Mouse (Mus musculus): Measurements from ENCODE around the gene Fam216a. TPM values are rescaled to one million over a fixed set of nuclear protein-coding genes. Genes with fewer than 3 reads are reported as not detected.
A peak's percentile ranks its signal among the peaks of the same experiment; 100 is the strongest.

Gene Fam216a
- polyA plus RNA-seq, 1 experiment from 2014 or later: 9.8 TPM

DNA sequence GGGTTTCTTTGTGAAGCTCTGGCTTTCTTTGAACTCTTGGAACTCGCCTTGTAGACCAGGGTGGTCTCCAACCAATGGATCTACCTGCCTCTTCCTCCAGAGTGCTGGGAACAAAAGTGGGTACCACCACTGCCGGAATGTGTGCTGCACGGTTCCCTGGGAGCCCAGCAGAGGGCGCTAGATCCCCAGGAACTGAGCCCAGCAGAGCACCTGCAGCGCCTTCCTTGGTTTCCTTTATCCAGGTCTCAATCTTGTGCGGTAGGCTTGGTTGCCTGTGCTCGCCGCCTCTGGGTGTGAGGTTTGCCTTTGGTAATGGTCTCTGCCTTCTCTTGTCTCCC is 29.1 kb upstream of the Fam216a start:
- Histone ChIP-seq H3K4me2 (ENCODE audit: low read depth, low read length) (no peak overlapping the region), H3K27ac (ENCODE audit: low read depth) (no peak overlapping the region), H3K4me3 (ENCODE audit: low read depth, low read length) (no peak overlapping the region), H3K9ac (replicated peaks) (no peak overlapping the region), H3K4me1 (ENCODE audit: insufficient read depth) (peaks cover 9% of the 10 kb centered on the region), H3K27me3 (ENCODE audit: insufficient read depth, low read length) (no peaks in the 10 kb centered on the region), H3K36me3 (replicated peaks; ENCODE audit: insufficient read depth, low read length) (peaks cover 82% of the 10 kb centered on the region), H3K9me3 (ENCODE audit: low read length) (no peaks in the 10 kb centered on the region)
- ATAC-seq (peak; percentile 33; the same call in 1 of the 2 replicates), DNase-seq (peak; percentile 79)
- WGBS (ENCODE audit: insufficient replicate concordance): 40% methylated on average over 8 of the region's 8 CpGs
- TF ChIP-seq CTCF (IDR thresholded peaks at IDR 0.05; ENCODE audit: low read depth): peak; percentile 96
- TF ChIP-seq EP300 (IDR thresholded peaks at IDR 0.05; ENCODE audit: low read depth): no peak

DNA sequence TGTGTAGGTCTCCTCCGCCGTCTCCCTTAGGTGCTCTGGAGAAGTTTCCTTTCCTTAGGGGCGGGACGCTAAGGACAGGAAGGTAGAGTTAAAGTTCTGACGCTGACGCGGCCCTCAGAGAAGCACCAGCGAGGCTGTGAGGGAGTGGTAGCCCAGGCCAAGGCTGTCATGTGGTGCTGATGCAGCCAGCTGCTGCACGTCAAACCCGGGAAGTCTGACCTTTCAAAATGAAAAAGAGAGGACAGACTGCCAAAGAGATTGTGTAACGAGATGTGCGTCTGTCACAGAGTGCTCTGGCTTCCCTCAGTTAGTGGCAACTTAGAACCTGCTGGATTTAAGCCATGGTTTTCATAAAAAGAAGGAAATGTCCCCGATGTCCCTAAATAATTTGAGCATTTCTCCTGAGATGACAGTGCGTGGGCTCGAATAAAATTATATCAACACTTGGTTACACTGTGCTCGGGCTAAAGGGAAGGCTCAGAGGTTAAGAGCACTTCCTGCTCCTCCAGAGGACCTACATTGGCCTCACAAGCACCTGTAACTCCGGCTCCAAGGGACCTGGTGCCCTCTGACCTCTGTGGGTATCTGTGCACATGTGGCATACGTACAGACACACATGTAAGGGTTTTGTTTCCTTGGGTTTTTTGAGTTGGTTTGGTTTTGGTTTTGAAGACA is 28.6 kb upstream of the Fam216a start:
- DNase-seq: no peak
- Histone ChIP-seq H3K9me3 (ENCODE audit: low read length) (no peaks in the 10 kb centered on the region), H3K27ac (ENCODE audit: low read depth) (peak overlapping the region; percentile 1; the same call in 1 of the 2 replicates), H3K9ac (replicated peaks) (no peak overlapping the region), H3K4me2 (ENCODE audit: low read depth, low read length) (no peak overlapping the region), H3K4me3 (ENCODE audit: low read depth, low read length) (no peak overlapping the region), H3K4me1 (ENCODE audit: insufficient read depth) (peaks cover 9% of the 10 kb centered on the region), H3K36me3 (replicated peaks; ENCODE audit: insufficient read depth, low read length) (peaks cover 78% of the 10 kb centered on the region), H3K27me3 (ENCODE audit: insufficient read depth, low read length) (no peaks in the 10 kb centered on the region)
- TF ChIP-seq EP300 (IDR thresholded peaks at IDR 0.05; ENCODE audit: low read depth) (no peak), CTCF (IDR thresholded peaks at IDR 0.05; ENCODE audit: low read depth) (no peak)
- ATAC-seq: peak; percentile 16; the same call in 1 of the 2 replicates
- WGBS (ENCODE audit: insufficient replicate concordance): 70% methylated on average over 18 of the region's 18 CpGs

DNA sequence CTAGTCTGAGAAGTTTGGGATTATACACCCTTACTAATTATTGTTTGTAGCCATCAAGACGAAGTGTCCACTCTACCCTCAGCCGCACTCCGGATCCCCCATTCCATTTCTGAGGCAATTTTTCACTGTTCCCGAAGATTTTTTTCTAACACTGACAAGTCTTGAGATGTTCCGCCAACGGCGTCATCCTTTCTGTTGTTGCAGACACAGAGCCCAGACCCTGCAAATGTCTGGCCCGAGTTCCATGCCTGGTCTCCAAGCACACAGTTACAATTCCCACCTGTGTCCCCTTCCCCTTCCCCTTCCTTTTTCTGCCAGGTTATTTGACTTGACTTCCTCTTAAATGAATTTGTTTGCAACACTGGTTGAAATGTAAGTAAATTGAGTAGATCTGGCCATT is 27.7 kb upstream of the Fam216a start:
- Histone ChIP-seq H3K4me3 (ENCODE audit: low read depth, low read length) (no peak overlapping the region), H3K36me3 (replicated peaks; ENCODE audit: insufficient read depth, low read length) (peaks cover 69% of the 10 kb centered on the region), H3K4me2 (ENCODE audit: low read depth, low read length) (no peak overlapping the region), H3K27ac (ENCODE audit: low read depth) (no peak overlapping the region), H3K9me3 (ENCODE audit: low read length) (no peaks in the 10 kb centered on the region), H3K27me3 (ENCODE audit: insufficient read depth, low read length) (no peaks in the 10 kb centered on the region), H3K9ac (replicated peaks) (no peak overlapping the region), H3K4me1 (ENCODE audit: insufficient read depth) (peaks cover 9% of the 10 kb centered on the region)
- ATAC-seq: no peak
- DNase-seq: no peak
- 86% methylated on average over 8 of the region's 8 CpGs for WGBS (ENCODE audit: insufficient replicate concordance)
- TF ChIP-seq CTCF (IDR thresholded peaks at IDR 0.05; ENCODE audit: low read depth) (no peak), EP300 (IDR thresholded peaks at IDR 0.05; ENCODE audit: low read depth) (no peak)

DNA sequence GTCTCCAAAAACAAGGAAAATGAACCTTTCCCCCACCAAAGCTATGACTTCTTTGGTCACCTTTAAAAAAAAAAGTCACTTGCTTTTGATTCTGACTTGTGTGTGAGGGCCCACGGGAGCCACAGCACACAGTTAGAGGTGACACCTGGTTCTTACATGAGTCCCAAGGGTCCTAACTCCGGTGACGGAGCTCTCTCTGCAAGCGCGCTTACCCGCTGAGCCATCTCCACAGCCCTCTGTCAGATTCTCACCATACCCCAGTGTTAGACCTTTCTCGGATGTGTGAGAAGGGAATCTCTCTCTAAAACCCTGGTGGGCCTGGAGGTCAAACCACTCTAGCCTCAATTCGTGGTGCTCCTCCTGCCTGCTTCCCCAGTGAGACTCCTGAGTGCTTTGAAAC is 25.3 kb upstream of the Fam216a start:
- TF ChIP-seq CTCF (IDR thresholded peaks at IDR 0.05; ENCODE audit: low read depth) (no peak), EP300 (IDR thresholded peaks at IDR 0.05; ENCODE audit: low read depth) (no peak)
- DNase-seq (no peak), ATAC-seq (no peak)
- peaks cover 18% of the 10 kb centered on the region for H3K4me1 ChIP-seq (ENCODE audit: insufficient read depth)
- WGBS (ENCODE audit: insufficient replicate concordance): 76% methylated on average over 8 of the region's 8 CpGs
- no peaks in the 10 kb centered on the region for H3K9me3 ChIP-seq (ENCODE audit: low read length)
- H3K36me3 ChIP-seq (replicated peaks; ENCODE audit: insufficient read depth, low read length): peaks cover 51% of the 10 kb centered on the region
- H3K9ac ChIP-seq (replicated peaks): 0 out of 2 replicates have a peak overlapping the region, but pooled peaks have one; percentile 30
- H3K27ac ChIP-seq (ENCODE audit: low read depth): peak overlapping the region; percentile 64; the same call in 1 of the 2 replicates
- H3K4me3 ChIP-seq (ENCODE audit: low read depth, low read length): no peak overlapping the region
- H3K4me2 ChIP-seq (ENCODE audit: low read depth, low read length): no peak overlapping the region
- no peaks in the 10 kb centered on the region for H3K27me3 ChIP-seq (ENCODE audit: insufficient read depth, low read length)

DNA sequence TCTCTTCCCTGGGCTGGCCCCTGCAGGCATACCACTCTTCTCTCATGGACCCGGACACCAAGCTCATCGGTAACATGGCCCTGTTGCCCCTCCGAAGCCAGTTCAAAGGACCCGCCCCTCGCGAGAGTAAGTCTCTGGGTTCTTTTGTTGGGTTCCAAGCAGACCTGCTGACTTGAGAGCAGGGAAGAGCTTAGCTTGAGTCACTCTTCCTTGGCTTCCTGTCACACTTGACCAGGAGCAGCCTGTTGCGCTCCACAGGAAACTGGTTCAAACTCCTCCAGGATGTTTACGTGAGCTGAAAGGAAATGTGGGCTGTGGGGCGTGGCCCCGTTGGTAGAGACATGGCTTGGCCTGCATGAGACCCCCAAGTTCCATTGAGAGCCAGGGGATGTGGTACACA is 24.6 kb upstream of the Fam216a start:
- Histone ChIP-seq H3K4me2 (ENCODE audit: low read depth, low read length) (0 out of 2 replicates have a peak overlapping the region, but pooled peaks have one; percentile 13), H3K9ac (replicated peaks) (no peak overlapping the region), H3K4me1 (ENCODE audit: insufficient read depth) (peaks cover 20% of the 10 kb centered on the region), H3K27ac (ENCODE audit: low read depth) (peak overlapping the region; percentile 76), H3K27me3 (ENCODE audit: insufficient read depth, low read length) (no peaks in the 10 kb centered on the region), H3K4me3 (ENCODE audit: low read depth, low read length) (no peak overlapping the region), H3K9me3 (ENCODE audit: low read length) (no peaks in the 10 kb centered on the region), H3K36me3 (replicated peaks; ENCODE audit: insufficient read depth, low read length) (peaks cover 44% of the 10 kb centered on the region)
- no peak for TF ChIP-seq CTCF (IDR thresholded peaks at IDR 0.05; ENCODE audit: low read depth)
- TF ChIP-seq EP300 (IDR thresholded peaks at IDR 0.05; ENCODE audit: low read depth): peak; percentile 50; the same call in 1 of the 2 replicates
- DNase-seq (no peak), ATAC-seq (peak; percentile 49)
- WGBS (ENCODE audit: insufficient replicate concordance): 42% methylated on average over 10 of the region's 10 CpGs

DNA sequence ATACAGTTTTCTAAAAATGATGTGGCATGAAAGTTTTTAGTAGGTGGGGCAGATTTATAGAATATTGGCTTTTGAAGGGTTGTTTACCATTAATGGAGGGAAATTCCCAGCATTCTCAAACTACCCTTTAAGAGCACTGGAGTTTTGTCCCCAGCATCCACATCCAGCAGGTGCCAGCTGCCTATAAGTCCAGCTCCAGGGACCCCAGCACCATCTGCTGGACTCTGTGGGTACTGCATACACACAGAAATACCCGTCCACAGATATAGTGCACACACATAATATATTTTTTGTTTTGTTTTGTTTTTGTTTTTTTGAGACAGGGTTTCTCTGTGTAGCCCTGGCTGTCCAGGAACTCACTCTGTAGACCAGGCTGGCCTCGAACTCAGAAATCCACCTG is 21.7 kb upstream of the Fam216a start:
- TF ChIP-seq CTCF (IDR thresholded peaks at IDR 0.05; ENCODE audit: low read depth) (peak; percentile 89), EP300 (IDR thresholded peaks at IDR 0.05; ENCODE audit: low read depth) (no peak)
- Histone ChIP-seq H3K4me3 (ENCODE audit: low read depth, low read length) (no peak overlapping the region), H3K9me3 (ENCODE audit: low read length) (no peaks in the 10 kb centered on the region), H3K36me3 (replicated peaks; ENCODE audit: insufficient read depth, low read length) (peaks cover 23% of the 10 kb centered on the region), H3K9ac (replicated peaks) (no peak overlapping the region), H3K27me3 (ENCODE audit: insufficient read depth, low read length) (no peaks in the 10 kb centered on the region), H3K4me1 (ENCODE audit: insufficient read depth) (peaks cover 11% of the 10 kb centered on the region), H3K27ac (ENCODE audit: low read depth) (no peak overlapping the region), H3K4me2 (ENCODE audit: low read depth, low read length) (no peak overlapping the region)
- 46% methylated on average over 2 of the region's 2 CpGs for WGBS (ENCODE audit: insufficient replicate concordance)
- peak; percentile 33; the same call in 1 of the 2 replicates for ATAC-seq
- DNase-seq: peak; percentile 88

All from liver, postnatal 0 days (tissue).